21 mouse cellular contexts compared by ENCODE assay signal in genomic region chr6:5168158-5168557, GRCm38 (mm10). TPM values are rescaled to one million over a fixed set of nuclear protein-coding genes. Genes with fewer than 3 reads are reported as not detected.
"Had no signal": no experiment of that assay in that cellular context is flagged by ENCODE, and none has a peak within 500 bp of the region (broad histone marks: within the 10 kb centered on the region; RNA-seq: fewer than 3 reads in every experiment).

No protein-coding gene starts in this region.

- H3K4me3 ChIP-seq: left cerebral cortex, adult 2 months; limb, embryonic 15.5 days; liver, embryonic 12.5 days; myocyte; neural tube, embryonic 15.5 days had no signal

- ATAC-seq: liver, embryonic 12.5 days had no signal

- DNase-seq: kidney, adult 8-10 months; kidney, postnatal 25 days; lung, embryonic 14.5 days; lung, postnatal 10 days; lung, postnatal 4 days; right cerebral cortex, adult 18-20 months; thymus, adult 18-20 months; thymus, postnatal 14 days had no signal

- H3K36me3 ChIP-seq: limb, embryonic 15.5 days; liver, embryonic 12.5 days; midbrain, embryonic 10.5 days; neural tube, embryonic 15.5 days had no signal

- H3K27me3 ChIP-seq: limb, embryonic 15.5 days; liver, embryonic 12.5 days; neural tube, embryonic 15.5 days had no signal

- H3K9ac ChIP-seq: limb, embryonic 15.5 days; liver, embryonic 12.5 days; lung, embryonic 14.5 days; neural tube, embryonic 15.5 days had no signal

- H3K9me3 ChIP-seq: limb, embryonic 15.5 days; liver, embryonic 12.5 days; midbrain, embryonic 10.5 days; neural tube, embryonic 15.5 days had no signal

- H3K4me2 ChIP-seq: limb, embryonic 15.5 days; lung, embryonic 14.5 days; neural tube, embryonic 15.5 days had no signal

- H3K27ac ChIP-seq: left cerebral cortex, adult 2 months; limb, embryonic 15.5 days; liver, embryonic 12.5 days; neural tube, embryonic 15.5 days had no signal

RNA-seq across cellular contexts. Expression of gene Pon1, which starts 25.6 kb away (rescaled TPM):
- total RNA-seq: layer of hippocampus, adult 18-20 months; layer of hippocampus, postnatal 25 days; left cerebral cortex, adult 2 months; left cerebral cortex, postnatal 14 days; megakaryocyte, adult 5-6 weeks had no signal
- polyA plus RNA-seq: limb, embryonic 11.5 days; lung, embryonic 14.5 days; midbrain, embryonic 10.5 days; myocyte; neural tube, embryonic 11.5 days; neural tube, embryonic 15.5 days; stomach, embryonic 14.5 days had no signal
